Mouse (Mus musculus) thymus, postnatal 25 days (tissue): ENCODE measurements around the gene Sapcd1.

ENCODE experiments used
- DNase-seq: peaks from one replicate; pipeline ENCODE4 v3.0.0; 2022

The Sapcd1 gene

GRCm38 (mm10) chr17:34979631-34980030 lies 48.2 kb downstream of the Sapcd1 start:
- no peak for DNase-seq

- no peak for DNase-seq
Measured at GRCm38 (mm10) chr17:34978239-34978638, 49.6 kb downstream of the Sapcd1 start.

- no peak for DNase-seq
Measured at GRCm38 (mm10) chr17:34977000-34977399, 50.8 kb downstream of the Sapcd1 start.
